Mouse (Mus musculus) gastrocnemius, adult 8-10 months (tissue): ENCODE data around the gene Gse1. TPM values are rescaled to one million over a fixed set of nuclear protein-coding genes. Genes with fewer than 3 reads are reported as not detected.
A peak's percentile ranks its signal among the peaks of the same experiment; 100 is the strongest.

Experiments used
- DNase-seq, 2 experiments: peaks; one replicate each; pipeline ENCODE4 v3.0.0; 2022; ENCODE audit warnings: low spot score in 2 of 2
- total RNA-seq, 4 experiments: library from RNA; stranded (reverse); gene quantifications; 2 replicates each; pipeline ENCODE4 v1.2.4; 2022

The Gse1 gene
- total RNA-seq, 4 experiments from 2014 or later: 32.6 to 36.2 (median 34.6) TPM

- DNase-seq: no peak
These were observed 263.0 kb downstream of the Gse1 start for GRCm38 (mm10) chr8:120491166-120491793.

GRCm38 (mm10) chr8:120492193-120492880, 264.1 kb downstream of the Gse1 start:
- DNase-seq: no peak

- no peak for DNase-seq
These were observed 264.6 kb downstream of the Gse1 start for GRCm38 (mm10) chr8:120492881-120493220.

- DNase-seq: no peak
These were observed 265.5 kb downstream of the Gse1 start for GRCm38 (mm10) chr8:120493508-120494464.

- peak; percentile 75 to 83 for DNase-seq
These were observed 266.6 kb downstream of the Gse1 start for GRCm38 (mm10) chr8:120494903-120495302.

GRCm38 (mm10) chr8:120495461-120495860, 267.2 kb downstream of the Gse1 start:
- no peak for DNase-seq

- DNase-seq: no peak
These were observed 268.2 kb downstream of the Gse1 start for GRCm38 (mm10) chr8:120496478-120496877.

GRCm38 (mm10) chr8:120497503-120497946, 269.3 kb downstream of the Gse1 start:
- DNase-seq: no peak

- DNase-seq: no peak
These were observed 270.1 kb downstream of the Gse1 start for GRCm38 (mm10) chr8:120498349-120498831.

- peak; percentile 76 to 81 for DNase-seq
These were observed 270.8 kb downstream of the Gse1 start for GRCm38 (mm10) chr8:120498926-120499605.

- DNase-seq: peak in 1 of 2 experiments; percentile 54
These were observed 272.5 kb downstream of the Gse1 start for GRCm38 (mm10) chr8:120500701-120501261.

- no peak for DNase-seq
These were observed 273.2 kb downstream of the Gse1 start for GRCm38 (mm10) chr8:120501426-120501825.

GRCm38 (mm10) chr8:120502428-120502827, 274.2 kb downstream of the Gse1 start:
- DNase-seq: no peak

GRCm38 (mm10) chr8:120504251-120505081, 276.2 kb downstream of the Gse1 start:
- DNase-seq: peak in 1 of 2 experiments; percentile 66

GRCm38 (mm10) chr8:120505082-120505511, 276.8 kb downstream of the Gse1 start:
- DNase-seq: no peak

- no peak for DNase-seq
These were observed 277.5 kb downstream of the Gse1 start for GRCm38 (mm10) chr8:120505619-120506310.

- DNase-seq: no peak
These were observed 278.3 kb downstream of the Gse1 start for GRCm38 (mm10) chr8:120506562-120506961.

GRCm38 (mm10) chr8:120507290-120507689, 279.0 kb downstream of the Gse1 start:
- DNase-seq: no peak
